Mouse (Mus musculus) MEL (cell line): ENCODE measurements at regions not wholly inside any gene's neighbourhood (a gene's known extent, or its start where the extent isn't known, plus 50 kb on each side); places are given as distances from the start of the nearest gene placed in this dataset.

Experiments
- DNase-seq: peaks from one replicate; pipeline ENCODE4 v3.0.0; 2011; ENCODE audit warnings: low read depth, low spot score
- H3K27ac ChIP-seq: 2 replicates; pipeline ENCODE4 v1.5.1; 2012; ENCODE audit warnings: low read depth, mild to moderate bottlenecking, control low read depth, low read length, moderate library complexity; ENCODE audit not compliant: control insufficient read depth
- H3K27me3 ChIP-seq, 2 experiments: fragments of 150-350 bp in 1 of 2; sonication (generic) in 1 of 2; 2 replicates each; pipeline ENCODE4 v1.6.1; 2012; ENCODE audit warnings: low read length in 2 of 2, mild to moderate bottlenecking in 2 of 2, improper control_type of control experiment in 1 of 2, moderate library complexity in 1 of 2; ENCODE audit not compliant: insufficient read depth in 2 of 2, control insufficient read depth in 1 of 2
- H3K36me3 ChIP-seq, 2 experiments: 2 replicates each; pipeline ENCODE4 v1.6.1; 2012 to 2014; ENCODE audit warnings: low read length in 2 of 2, improper control_type of control experiment in 1 of 2, inconsistent platforms in 1 of 2, mild to moderate bottlenecking in 1 of 2; ENCODE audit not compliant: insufficient read depth in 2 of 2, control insufficient read depth in 1 of 2
- H3K4me1 ChIP-seq, 2 experiments: fragments of 150-350 bp in 1 of 2; sonication (generic) in 1 of 2; 2 replicates each; pipeline ENCODE4 v1.6.1; 2012; ENCODE audit warnings: low read length in 2 of 2, improper control_type of control experiment in 1 of 2, mild to moderate bottlenecking in 1 of 2; ENCODE audit not compliant: insufficient read depth in 2 of 2, control insufficient read depth in 1 of 2
- H3K4me3 ChIP-seq, 2 experiments: fragments of 150-350 bp in 1 of 2; sonication (generic) in 1 of 2; 2 replicates each; pipeline ENCODE4 v1.5.1; 2012; ENCODE audit warnings: low read depth in 2 of 2, low read length in 2 of 2, mild to moderate bottlenecking in 2 of 2, moderate library complexity in 2 of 2, control low read depth in 1 of 2, improper control_type of control experiment in 1 of 2; ENCODE audit not compliant: control insufficient read depth in 1 of 2, insufficient read depth in 1 of 2
- H3K79me2 ChIP-seq: 2 replicates; pipeline ENCODE4 v1.6.1; 2012; ENCODE audit warnings: mild to moderate bottlenecking, low read length, moderate library complexity; ENCODE audit not compliant: control insufficient read depth, poor library complexity, insufficient read depth
- H3K9ac ChIP-seq: 2 replicates; pipeline ENCODE4 v1.6.1; 2012; ENCODE audit warnings: low read depth, mild to moderate bottlenecking, control low read depth, low read length, moderate library complexity; ENCODE audit not compliant: control insufficient read depth, poor library complexity, severe bottlenecking
- H3K9me3 ChIP-seq: fragments of 150-350 bp; sonication (generic); replicated peaks from 2 replicates; pipeline ENCODE4 v1.6.1; 2012; ENCODE audit warnings: mild to moderate bottlenecking, low read length, improper control_type of control experiment, moderate library complexity; ENCODE audit not compliant: insufficient read depth
- BHLHE40 ChIP-seq: IDR thresholded peaks from 2 replicates; pipeline ENCODE4 v1.6.1; 2012; ENCODE audit warnings: low read depth, mild to moderate bottlenecking, inconsistent platforms, low read length, improper control_type of control experiment, borderline replicate concordance
- EP300 ChIP-seq, 2 experiments: IDR thresholded peaks; 2 replicates each; pipeline ENCODE4 v1.6.1; 2011; ENCODE audit warnings: improper control_type of control experiment in 2 of 2, low read length in 2 of 2, low read depth in 1 of 2, mild to moderate bottlenecking in 1 of 2
- ETS1 ChIP-seq: IDR thresholded peaks from 2 replicates; pipeline ENCODE4 v1.6.1; 2012; ENCODE audit warnings: low read depth, mild to moderate bottlenecking, inconsistent platforms, low read length, improper control_type of control experiment, moderate library complexity
- GABPA ChIP-seq: IDR thresholded peaks from 2 replicates; pipeline ENCODE4 v1.6.1; 2012; ENCODE audit warnings: low read depth, mild to moderate bottlenecking, inconsistent platforms, low read length, improper control_type of control experiment, moderate library complexity
- MAFK ChIP-seq: IDR thresholded peaks from 2 replicates; pipeline ENCODE4 v1.6.1; 2011; ENCODE audit warnings: low read depth, mild to moderate bottlenecking, low read length, improper control_type of control experiment, borderline replicate concordance
- NRF1 ChIP-seq: IDR thresholded peaks from 2 replicates; pipeline ENCODE4 v1.6.1; 2014; ENCODE audit warnings: low read depth, mild to moderate bottlenecking, inconsistent platforms, low read length, improper control_type of control experiment, moderate library complexity; ENCODE audit not compliant: poor library complexity, insufficient read depth, severe bottlenecking
- POLR2A ChIP-seq, 2 experiments: IDR thresholded peaks; 2 replicates each; pipeline ENCODE4 v1.6.1; 2011 to 2012; ENCODE audit warnings: low read length in 2 of 2, mild to moderate bottlenecking in 2 of 2, control low read depth in 1 of 2, improper control_type of control experiment in 1 of 2, low read depth in 1 of 2, moderate library complexity in 1 of 2; ENCODE audit not compliant: control insufficient read depth in 1 of 2, insufficient read depth in 1 of 2, poor library complexity in 1 of 2
- POLR2AphosphoS5 ChIP-seq: IDR thresholded peaks from 2 replicates; pipeline ENCODE4 v1.6.1; 2012; ENCODE audit warnings: low read depth, borderline replicate concordance, mild to moderate bottlenecking, inconsistent platforms, low read length, moderate library complexity, mixed read lengths
- RCOR1 ChIP-seq: IDR thresholded peaks from 2 replicates; pipeline ENCODE4 v1.6.1; 2012; ENCODE audit warnings: low read depth, mild to moderate bottlenecking, inconsistent platforms, low read length, improper control_type of control experiment
- SIN3A ChIP-seq: IDR thresholded peaks from 2 replicates; pipeline ENCODE4 v1.6.1; 2012; ENCODE audit warnings: low read length, improper control_type of control experiment, inconsistent platforms
- SMC3 ChIP-seq: IDR thresholded peaks from 2 replicates; pipeline ENCODE4 v1.6.1; 2011; ENCODE audit warnings: low read depth, low read length, improper control_type of control experiment
- TBP ChIP-seq: IDR thresholded peaks from 2 replicates; pipeline ENCODE4 v1.8.0; 2011; ENCODE audit warnings: low read depth, low read length, improper control_type of control experiment
- UBTF ChIP-seq: IDR thresholded peaks from 2 replicates; pipeline ENCODE4 v1.6.1; 2012; ENCODE audit warnings: low read depth, mild to moderate bottlenecking, inconsistent platforms, low read length, improper control_type of control experiment, moderate library complexity, borderline replicate concordance; ENCODE audit not compliant: insufficient read depth
- ZC3H11A ChIP-seq: IDR thresholded peaks from 2 replicates; pipeline ENCODE4 v1.6.1; 2012; ENCODE audit warnings: low read depth, mild to moderate bottlenecking, inconsistent platforms, low read length, improper control_type of control experiment
- ZKSCAN1 ChIP-seq: IDR thresholded peaks from 2 replicates; pipeline ENCODE4 v1.6.1; 2012; ENCODE audit warnings: low read depth, mild to moderate bottlenecking, inconsistent platforms, low read length, improper control_type of control experiment, moderate library complexity
- ZMIZ1 ChIP-seq: IDR thresholded peaks from 2 replicates; pipeline ENCODE4 v1.6.1; 2012; ENCODE audit warnings: low read depth, mild to moderate bottlenecking, inconsistent platforms, low read length, improper control_type of control experiment, moderate library complexity

DNA sequence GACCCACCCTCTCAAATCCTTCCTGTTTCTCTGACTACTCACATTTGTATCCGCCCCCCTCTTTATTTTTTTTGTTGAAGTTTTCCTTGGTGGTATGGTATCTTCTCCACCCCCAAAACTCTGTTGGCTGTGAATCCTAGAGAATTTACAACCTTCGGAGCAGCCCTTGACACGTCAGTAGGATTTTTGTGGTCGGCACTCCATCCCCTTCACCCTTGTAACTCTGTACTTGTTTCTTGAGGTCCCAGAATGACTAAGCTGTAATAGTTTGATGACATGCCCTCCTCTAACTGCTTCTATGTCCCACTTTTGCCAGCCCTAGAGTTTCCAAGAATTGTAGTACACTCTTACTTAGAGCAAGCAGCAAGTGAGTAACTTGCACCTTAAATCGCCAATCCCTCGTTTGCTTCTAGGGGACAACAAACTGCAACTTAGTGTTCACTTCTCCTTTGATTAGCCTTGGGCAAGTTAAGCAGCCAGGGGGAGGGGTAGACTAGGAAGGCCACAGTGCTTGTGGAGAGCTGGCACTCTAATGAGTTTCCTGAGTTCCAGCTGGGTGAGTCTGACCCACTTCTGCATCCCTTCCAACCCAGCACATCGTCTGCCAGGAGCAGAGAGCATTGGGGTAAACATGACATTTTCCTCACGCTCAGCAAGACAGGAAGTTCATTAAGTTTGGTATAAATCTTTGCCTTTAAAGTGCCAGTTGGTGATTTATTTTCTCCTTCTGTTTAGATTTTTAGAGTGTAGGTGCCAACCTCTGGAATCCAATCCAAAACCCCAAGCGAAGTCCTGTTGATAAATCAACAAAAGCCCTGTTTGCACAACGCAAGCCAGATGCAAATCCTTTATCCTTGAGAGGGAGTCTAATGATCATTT is 118.7 kb downstream of the Foxa2 start:
- no peak overlapping the region for H3K27ac ChIP-seq

DNA sequence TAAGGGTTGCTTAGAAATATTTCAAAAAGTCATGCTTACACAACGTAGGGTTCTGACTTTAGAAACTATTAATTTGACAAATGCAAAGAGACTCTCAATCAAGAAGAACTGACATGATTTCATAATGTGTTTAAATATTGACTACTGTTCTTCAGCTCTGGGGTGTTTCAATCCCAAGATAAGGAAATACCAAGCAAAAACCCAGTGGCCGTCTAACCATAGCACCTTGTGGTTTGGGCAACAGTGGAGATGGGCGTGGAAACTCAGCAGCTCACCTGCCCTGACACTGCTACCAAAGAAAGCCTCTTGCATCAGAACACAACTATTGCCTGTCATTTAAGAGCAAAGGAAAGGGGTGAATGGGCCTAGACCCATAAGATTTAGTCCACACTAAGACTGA is 119.9 kb downstream of the Foxa2 start:
- H3K9me3 ChIP-seq = no peaks in the 10 kb centered on the region
- H3K4me1 ChIP-seq = no peaks in the 10 kb centered on the region
- H3K4me3 ChIP-seq = no peak overlapping the region
- no peaks in the 10 kb centered on the region for H3K27me3 ChIP-seq
- no peaks in the 10 kb centered on the region for H3K79me2 ChIP-seq
- no peak for DNase-seq
- no peak overlapping the region for H3K9ac ChIP-seq
- no peak overlapping the region for H3K27ac ChIP-seq
- H3K36me3 ChIP-seq = no peaks in the 10 kb centered on the region
- no peak for TF ChIP-seq ZC3H11A
- no peak for TF ChIP-seq POLR2A (IDR thresholded peaks at IDR 0.05; ENCODE audit: control insufficient read depth in 1 of 2, insufficient read depth in 1 of 2, low read depth in 1 of 2, low read length in 2 of 2, poor library complexity in 1 of 2)
- TF ChIP-seq POLR2AphosphoS5 = no peak
- TF ChIP-seq EP300 (IDR thresholded peaks at IDR 0.05; ENCODE audit: low read depth in 1 of 2, low read length in 2 of 2) = no peak
- no peak for TF ChIP-seq SMC3
- TF ChIP-seq ETS1 = no peak
- TF ChIP-seq ZKSCAN1 = no peak
- no peak for TF ChIP-seq ZMIZ1
- no peak for TF ChIP-seq UBTF
- no peak for TF ChIP-seq RCOR1
- TF ChIP-seq TBP = no peak
- no peak for TF ChIP-seq GABPA
- TF ChIP-seq, all 39 proteins: peak for 0

More for the DNA sequence above, 118.7 kb downstream of the Foxa2 start:
- H3K4me1 ChIP-seq = no peaks in the 10 kb centered on the region
- H3K4me3 ChIP-seq = no peak overlapping the region
- no peaks in the 10 kb centered on the region for H3K79me2 ChIP-seq
- H3K36me3 ChIP-seq = no peaks in the 10 kb centered on the region
- no peaks in the 10 kb centered on the region for H3K9me3 ChIP-seq
- H3K27me3 ChIP-seq = no peaks in the 10 kb centered on the region
- no peak for DNase-seq
- no peak for TF ChIP-seq UBTF
- TF ChIP-seq SIN3A = no peak
- TF ChIP-seq BHLHE40 = no peak
- no peak for TF ChIP-seq ZC3H11A
- TF ChIP-seq NRF1 = no peak
- TF ChIP-seq MAFK = no peak
- TF ChIP-seq, all 39 proteins: peak for 0
- H3K9ac ChIP-seq = no peak overlapping the region
